Mouse (Mus musculus) embryonic fibroblast, embryonic 13.5 days (primary cell): ENCODE measurements around the gene Tango2. TPM values are rescaled to one million over a fixed set of nuclear protein-coding genes. Genes with fewer than 3 reads are reported as not detected.

Experiments used
- H3K27ac ChIP-seq: 2 replicates; pipeline ENCODE4 v1.5.1; 2012; ENCODE audit warnings: low read length, control low read depth, inconsistent platforms; ENCODE audit not compliant: insufficient read depth
- H3K4me1 ChIP-seq: 2 replicates; pipeline ENCODE4 v1.6.1; 2011; ENCODE audit warnings: low read length; ENCODE audit not compliant: control insufficient read depth, insufficient read depth
- H3K4me3 ChIP-seq: 2 replicates; pipeline ENCODE4 v1.5.1; 2011; ENCODE audit warnings: mild to moderate bottlenecking, control low read depth, low read length; ENCODE audit not compliant: insufficient read depth
- CTCF ChIP-seq: IDR thresholded peaks from 2 replicates; pipeline ENCODE4 v1.5.1; 2011; ENCODE audit warnings: mild to moderate bottlenecking, control low read depth, low read length, moderate library complexity, borderline replicate concordance; ENCODE audit not compliant: insufficient read depth
- POLR2A ChIP-seq: IDR thresholded peaks from 2 replicates; pipeline ENCODE4 v1.6.1; 2011; ENCODE audit warnings: low read depth, mild to moderate bottlenecking, control low read depth, low read length, moderate library complexity
- polyA plus RNA-seq: library from polyadenylated mRNA; stranded (reverse); fragments of >200 nt; gene quantifications from 2 replicates; pipeline ENCODE4 v1.2.4, GENCODE M21; 2011; ENCODE audit warnings: low read depth; ENCODE audit not compliant: missing spikeins, insufficient read length

Gene Tango2
- polyA plus RNA-seq = 27.1 and 32.7 TPM in 2 replicates

GRCm38 (mm10) chr16:18347931-18348600 lies at the start of gene Tango2, which contains the start of gene Arvcf:
Gene Tango2, minus strand, starts transcription at chr16:18348103.
Gene Arvcf, plus strand, starts transcription at chr16:18348182.
- Histone ChIP-seq H3K4me1 (peaks cover 4% of the 10 kb centered on the region; the same call in 1 of the 2 replicates), H3K27ac (no peak within 1 kb of the TSS)
- TF ChIP-seq CTCF (no peak), POLR2A (peak; percentile 80)

GRCm38 (mm10) chr16:18396791-18397621 lies 49.1 kb upstream of the Tango2 start:
- TF ChIP-seq CTCF (no peak), POLR2A (no peak)
- Histone ChIP-seq H3K4me1 (peaks cover 2% of the 10 kb centered on the region; the same call in 1 of the 2 replicates), H3K27ac (no peak overlapping the region), H3K4me3 (no peak overlapping the region)

More at GRCm38 (mm10) chr16:18347931-18348600, at the start of gene Tango2, which contains the start of gene Arvcf:
- H3K4me3 ChIP-seq = peak within 1 kb of the TSS; percentile 66

- Histone ChIP-seq H3K27ac (no peak overlapping the region), H3K4me1 (peaks cover 2% of the 10 kb centered on the region; the same call in 1 of the 2 replicates), H3K4me3 (no peak overlapping the region)
- TF ChIP-seq POLR2A (peak; percentile 48; the same call in 1 of the 2 replicates), CTCF (no peak)
These were observed 48.3 kb upstream of the Tango2 start for GRCm38 (mm10) chr16:18396201-18396600.

- Histone ChIP-seq H3K4me3 (no peak overlapping the region), H3K4me1 (peaks cover 2% of the 10 kb centered on the region; the same call in 1 of the 2 replicates), H3K27ac (peak overlapping the region; percentile 36)
- no peak for TF ChIP-seq POLR2A
- TF ChIP-seq CTCF = no peak
These were observed 47.7 kb upstream of the Tango2 start for GRCm38 (mm10) chr16:18395620-18396036.

GRCm38 (mm10) chr16:18394777-18395619 lies 47.1 kb upstream of the Tango2 start:
- Histone ChIP-seq H3K4me1 (peaks cover 2% of the 10 kb centered on the region; the same call in 1 of the 2 replicates), H3K4me3 (no peak overlapping the region), H3K27ac (peak overlapping the region; percentile 68)
- TF ChIP-seq CTCF = no peak

GRCm38 (mm10) chr16:18394056-18394455 lies 46.2 kb upstream of the Tango2 start:
- no peak overlapping the region for H3K27ac ChIP-seq
- TF ChIP-seq POLR2A = no peak
- no peak for TF ChIP-seq CTCF
- peaks cover 2% of the 10 kb centered on the region; the same call in 1 of the 2 replicates for H3K4me1 ChIP-seq
- no peak overlapping the region for H3K4me3 ChIP-seq

- H3K27ac ChIP-seq = no peak overlapping the region
- TF ChIP-seq CTCF (no peak), POLR2A (no peak)
These were observed 45.7 kb upstream of the Tango2 start for GRCm38 (mm10) chr16:18393595-18393994.

GRCm38 (mm10) chr16:18392469-18393426 lies 44.8 kb upstream of the Tango2 start:
- TF ChIP-seq POLR2A (peak; percentile 87), CTCF (no peak)
- Histone ChIP-seq H3K4me1 (peaks cover 2% of the 10 kb centered on the region; the same call in 1 of the 2 replicates), H3K4me3 (peak overlapping the region; percentile 54), H3K27ac (no peak overlapping the region)

More at GRCm38 (mm10) chr16:18393595-18393994, 45.7 kb upstream of the Tango2 start:
- Histone ChIP-seq H3K4me3 (peak overlapping the region; percentile 54), H3K4me1 (peaks cover 2% of the 10 kb centered on the region; the same call in 1 of the 2 replicates)

GRCm38 (mm10) chr16:18391728-18392127 lies 43.8 kb upstream of the Tango2 start:
- Histone ChIP-seq H3K4me1 (peaks cover 2% of the 10 kb centered on the region; the same call in 1 of the 2 replicates), H3K27ac (no peak overlapping the region), H3K4me3 (no peak overlapping the region)
- no peak for TF ChIP-seq POLR2A
- TF ChIP-seq CTCF = no peak
